ENCODE assay signal across 22 mouse cellular contexts in genomic region chr6:49586553-49586952, GRCm38 (mm10).
DNase-seq lines count a peak whose midpoint lies in the region; ATAC-seq and TF ChIP-seq lines count a peak whose summit lies in the region.
"Had no signal": no experiment of that assay in that cellular context is flagged by ENCODE, and none has a peak within 500 bp of the region (broad histone marks: within the 10 kb centered on the region; RNA-seq: fewer than 3 reads in every experiment).

No protein-coding gene starts in this region.

- peak; percentile 13 for DNase-seq in A20 (ENCODE audit: low read depth, low spot score)
- peak; percentile 89 for DNase-seq in CD4-positive, CD25-positive, alpha-beta regulatory T cell, adult 2 months (ENCODE audit: low read depth, low spot score)
- DNase-seq in thymus, postnatal 14 days, result no peak
- no peak for DNase-seq in left cerebral cortex, adult 2 months (ENCODE audit: extremely low spot score in 1 of 2, low spot score in 2 of 2)
- DNase-seq in right cerebral cortex, postnatal 36 days (ENCODE audit: low spot score in 2 of 2), result no peak
- DNase-seq: adrenal gland, postnatal 14 days; cerebellum, adult 18-20 months; cerebellum, adult 9-11 months; cerebellum, postnatal 36 days; gastrocnemius, postnatal 25 days; heart, adult 18-20 months; heart, postnatal 14 days; kidney, adult 8-10 months had no signal

- no peak overlapping the region for H3K4me3 ChIP-seq in left cerebral cortex, adult 2 months
- H3K4me3 ChIP-seq: embryonic facial prominence, embryonic 10.5 days; forebrain, embryonic 15.5 days; heart, embryonic 10.5 days; heart, embryonic 15.5 days; hindbrain, embryonic 13.5 days had no signal

- no peak for TF ChIP-seq CTCF in left cerebral cortex, adult 2 months (IDR thresholded peaks at IDR 0.05)

- no peak overlapping the region for H3K27ac ChIP-seq in left cerebral cortex, adult 2 months
- H3K27ac ChIP-seq: embryonic facial prominence, embryonic 10.5 days; forebrain, embryonic 15.5 days; heart, embryonic 10.5 days; heart, embryonic 15.5 days; hindbrain, embryonic 13.5 days; hindbrain, postnatal 0 days had no signal

- ATAC-seq in activated CD4-positive, CD25-positive, alpha-beta regulatory T cell, adult 4 months, result peak; percentile 86
- ATAC-seq in inflammation-experienced regulatory T-cells, adult 6 months, result peak; percentile 94
- ATAC-seq: forebrain, embryonic 15.5 days; hindbrain, postnatal 0 days; intestine, embryonic 16.5 days had no signal

- intact Hi-C loops in left cerebral cortex, adult 2 months (cut with DNase I), result no loop called here

Comparison
In these comparisons a context has a peak if more than half of its experiments do, and no peak if none do; other contexts are left out.
1. DNase-seq: peak in A20 (single experiment) and CD4-positive, CD25-positive, alpha-beta regulatory T cell, adult 2 months (single experiment); none in thymus, postnatal 14 days (single experiment), left cerebral cortex, adult 2 months (0 of 2) and right cerebral cortex, postnatal 36 days (0 of 2).